Mouse (Mus musculus): ENCODE data around the gene Gm2564. TPM values are rescaled to one million over a fixed set of nuclear protein-coding genes. Genes with fewer than 3 reads are reported as not detected.

Gm2564 gene
- 1 to 10 TPM in 1 of 2 experiments, not detected in 1; 1.6 TPM for total RNA-seq (2023)

DNA sequence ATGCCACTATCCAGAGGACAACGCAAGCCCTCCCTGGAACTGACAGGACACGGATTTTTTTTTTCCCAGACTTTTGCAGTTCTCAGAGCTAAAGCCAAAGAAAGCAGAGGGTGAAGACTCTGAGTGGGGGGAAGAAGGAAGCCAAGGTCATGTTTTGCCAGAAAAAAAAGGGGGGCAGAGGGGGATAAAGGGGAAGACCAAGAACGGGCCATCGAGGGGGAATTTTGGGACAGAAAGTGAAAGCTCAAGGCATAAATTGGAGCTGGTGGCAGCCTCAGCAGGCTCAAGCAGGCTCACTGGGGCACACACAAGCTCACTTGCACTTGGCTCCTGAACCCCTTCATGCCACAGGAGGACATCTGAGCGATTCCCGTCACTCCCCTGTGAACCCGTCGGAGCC lies at the start of gene Gm2564:
Gene Gm2564, plus strand, starts transcription at position 301 of the 400 bp plus-strand sequence.

DNA sequence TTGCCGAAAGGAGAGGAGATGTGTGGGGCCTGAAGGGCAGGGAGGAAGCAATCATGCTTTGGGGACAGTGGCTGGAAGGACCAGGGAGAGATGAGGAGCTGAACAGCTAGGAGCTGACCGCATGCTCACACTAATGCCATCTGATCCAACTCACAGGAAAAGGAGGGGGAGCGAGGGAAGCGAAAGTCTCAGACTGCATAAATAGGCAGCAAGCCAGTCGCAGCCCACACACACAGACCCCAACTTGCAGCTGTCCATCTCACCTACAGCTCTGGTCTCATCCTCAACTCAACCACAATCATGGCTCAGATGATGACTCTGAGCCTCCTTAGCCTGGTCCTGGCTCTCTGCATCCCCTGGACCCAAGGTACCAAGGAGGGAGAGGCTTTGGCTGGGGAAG lies 17.6 kb upstream of the Gm2564 start, which contains the start of gene Gm10591:
Gene Gm10591, plus strand, starts transcription at position 301 of the 400 bp plus-strand sequence.

DNA sequence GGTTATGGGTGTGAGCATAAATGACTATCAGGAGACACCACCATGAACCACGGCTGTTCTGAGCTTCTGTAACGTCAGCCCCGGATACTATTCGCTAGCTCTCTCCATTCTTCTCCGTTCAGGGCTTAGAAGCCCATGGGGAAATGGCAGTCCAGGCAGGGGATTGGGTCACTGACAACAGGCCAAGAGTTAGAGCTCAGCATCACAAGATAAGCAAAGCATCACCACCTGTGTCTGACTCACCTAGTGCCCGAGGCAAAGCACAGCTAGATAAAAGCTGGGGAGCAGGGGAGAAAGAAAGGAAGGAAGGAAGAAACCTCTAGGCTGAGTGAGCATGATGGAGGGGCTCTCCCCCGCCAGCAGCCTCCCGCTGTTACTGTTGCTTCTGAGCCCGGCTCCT lies 25.4 kb downstream of the Gm2564 start, which contains the start of gene Ccl27b:
Gene Ccl27b, plus strand, starts transcription at position 301 of the 400 bp plus-strand sequence.

DNA sequence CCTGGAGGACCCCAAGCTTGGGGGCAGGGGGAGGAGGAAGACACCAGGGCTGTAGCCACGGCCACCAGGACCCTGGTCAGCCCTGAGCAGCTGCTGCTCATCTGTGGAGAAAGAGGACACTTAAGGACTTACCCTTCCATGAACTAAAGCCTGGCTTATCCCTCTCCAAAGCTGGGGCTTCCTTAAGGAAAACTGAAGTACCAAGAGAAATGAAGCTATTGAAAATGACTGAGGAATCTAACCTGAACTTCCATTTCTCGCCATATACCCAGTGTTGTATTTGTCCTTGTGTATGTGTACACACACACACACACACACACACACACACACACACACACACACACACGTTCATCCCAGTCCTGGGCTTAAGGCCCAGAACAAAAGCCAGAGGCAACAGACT lies 32.3 kb downstream of the Gm2564 start, which contains the start of gene Il11ra2:
Gene Il11ra2, minus strand, starts transcription at position 101 of the 400 bp plus-strand sequence.

Other genes with a start within 250 kb of the Gm2564 start
- not detected for gene Gm21586, start 190.3 kb upstream of the Gm2564 start, total RNA-seq (2023)
- not detected for gene Gm2163, start 163.0 kb upstream of the Gm2564 start, total RNA-seq (2023)
- not detected for gene Fam205a2, start 101.5 kb upstream of the Gm2564 start, total RNA-seq (2023)
- gene Gm10591, start 17.5 kb upstream of the Gm2564 start, total RNA-seq (2023): not detected
- not detected for gene Ccl27b, start 25.5 kb downstream of the Gm2564 start, total RNA-seq (2023)
- not detected for gene Il11ra2, start 32.2 kb downstream of the Gm2564 start, total RNA-seq (2023)
- gene 4930578G10Rik, start 105.8 kb downstream of the Gm2564 start, total RNA-seq (2023): not detected
- gene Ccl19, start 126.9 kb downstream of the Gm2564 start, total RNA-seq (2023): not detected
- not detected for gene Ccl21a, start 144.3 kb downstream of the Gm2564 start, total RNA-seq (2023)
- gene Fam205a1, start 224.2 kb downstream of the Gm2564 start, total RNA-seq (2023): not detected
- gene Gm12394, start 227.1 kb downstream of the Gm2564 start, total RNA-seq (2023): not detected
- gene Fam205c, start 244.5 kb downstream of the Gm2564 start, total RNA-seq (2023): not detected